Mouse (Mus musculus): Measurements from ENCODE around the gene Bax.

Gene Bax

GRCm38 (mm10) chr7:45456721-45457203 lies 9.9 kb downstream of the Bax start:
- DNase-seq (ENCODE audit: low spot score), result no peak

- DNase-seq (ENCODE audit: low spot score), result peak; percentile 26
Measured at GRCm38 (mm10) chr7:45455932-45456696, 10.6 kb downstream of the Bax start.

GRCm38 (mm10) chr7:45454971-45455370 lies 11.7 kb downstream of the Bax start:
- DNase-seq (ENCODE audit: low spot score), result no peak

GRCm38 (mm10) chr7:45451344-45451982 lies 15.2 kb downstream of the Bax start:
- DNase-seq (ENCODE audit: low spot score), result peak; percentile 85

- DNase-seq (ENCODE audit: low spot score), result no peak
Measured at GRCm38 (mm10) chr7:45449974-45450373, 16.7 kb downstream of the Bax start.

- peak; percentile 58 for DNase-seq (ENCODE audit: low spot score)
Measured at GRCm38 (mm10) chr7:45447325-45447990, 19.2 kb downstream of the Bax start.

- DNase-seq (ENCODE audit: low spot score), result no peak
Measured at GRCm38 (mm10) chr7:45446589-45446988, 20.1 kb downstream of the Bax start.

GRCm38 (mm10) chr7:45443526-45444420 lies 22.9 kb downstream of the Bax start:
- no peak for DNase-seq (ENCODE audit: low spot score)

- DNase-seq (ENCODE audit: low spot score), result no peak
Measured at GRCm38 (mm10) chr7:45437521-45438276, 29.0 kb downstream of the Bax start, which contains the start of gene Ruvbl2. Gene Ruvbl2, minus strand, starts transcription at chr7:45438096.

- DNase-seq (ENCODE audit: low spot score), result no peak
Measured at GRCm38 (mm10) chr7:45437046-45437445, 29.7 kb downstream of the Bax start.

GRCm38 (mm10) chr7:45436444-45436843 lies 30.3 kb downstream of the Bax start:
- DNase-seq (ENCODE audit: low spot score), result no peak

- no peak for DNase-seq (ENCODE audit: low spot score)
Measured at GRCm38 (mm10) chr7:45435038-45435437, 31.7 kb downstream of the Bax start.

- DNase-seq (ENCODE audit: low spot score), result peak; percentile 99
Measured at GRCm38 (mm10) chr7:45434203-45435015, 32.3 kb downstream of the Bax start, which contains the start of gene Gys1. Gene Gys1, plus strand, starts transcription at chr7:45434844.

GRCm38 (mm10) chr7:45433835-45434202 lies 32.9 kb downstream of the Bax start:
- no peak for DNase-seq (ENCODE audit: low spot score)

- no peak for DNase-seq (ENCODE audit: low spot score)
Measured at GRCm38 (mm10) chr7:45426556-45426955, 40.1 kb downstream of the Bax start.

GRCm38 (mm10) chr7:45421194-45421593 lies 45.5 kb downstream of the Bax start:
- no peak for DNase-seq (ENCODE audit: low spot score)

- no peak for DNase-seq (ENCODE audit: low spot score)
Measured at GRCm38 (mm10) chr7:45420615-45420919, 46.1 kb downstream of the Bax start, which contains the start of gene Lhb. Gene Lhb, plus strand, starts transcription at chr7:45420820.

- DNase-seq (ENCODE audit: low spot score), result no peak
Measured at GRCm38 (mm10) chr7:45419859-45420614, 46.7 kb downstream of the Bax start.

GRCm38 (mm10) chr7:45417962-45418492 lies 48.7 kb downstream of the Bax start:
- no peak for DNase-seq (ENCODE audit: low spot score)
